Mouse (Mus musculus) spleen, postnatal 14 days (tissue): ENCODE results near the gene Nup85.
"Not testable (repeated sequence)": the region's sequence is repeated elsewhere in the genome, so short reads cannot be mapped to it uniquely, and the experiment has no call there.

ENCODE experiments used
- DNase-seq, 2 experiments: peaks; one replicate each; pipeline ENCODE4 v3.0.0; 2021 to 2022; ENCODE audit warnings: low spot score in 2 of 2

Nup85 gene

DNA sequence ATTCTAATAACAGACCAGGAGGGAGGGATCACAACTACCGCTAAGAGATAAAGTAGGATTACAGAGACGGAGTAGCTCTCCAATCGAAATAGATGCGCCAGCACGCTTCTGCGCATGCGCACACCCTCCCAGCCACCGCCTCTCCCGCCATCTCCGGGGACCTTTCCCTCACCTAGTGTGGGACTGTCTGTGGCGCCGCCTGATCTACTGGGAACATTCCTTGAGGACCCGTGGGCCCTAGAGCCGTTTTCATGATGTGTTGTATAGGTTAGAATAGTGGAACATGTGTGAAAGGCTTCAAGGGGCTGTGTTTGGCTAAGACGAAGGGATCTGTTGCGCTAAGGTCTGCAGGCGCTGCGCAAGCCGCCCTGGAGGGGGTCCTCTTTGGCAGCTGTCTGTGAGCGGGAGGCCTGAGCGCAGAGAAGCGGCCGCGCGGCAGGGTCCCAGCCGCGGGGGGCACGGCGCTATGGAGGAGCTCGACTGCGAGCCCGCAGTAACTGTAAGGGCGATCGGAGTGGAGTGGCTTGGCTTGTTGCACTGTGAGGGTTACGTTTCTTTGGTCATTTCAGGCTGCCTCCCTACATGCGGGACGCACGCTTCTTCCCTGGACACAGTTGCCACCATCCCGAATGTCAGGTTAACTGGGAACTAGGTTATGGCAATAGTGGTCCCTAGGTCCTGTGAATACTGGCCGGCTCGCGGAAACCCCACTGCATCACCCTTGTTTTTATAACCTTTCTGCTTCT lies at the start of gene Nup85:
TSS of gene Nup85 (plus strand) at position 371 of the 746 bp plus-strand sequence.
- peak; percentile 98 for DNase-seq

DNA sequence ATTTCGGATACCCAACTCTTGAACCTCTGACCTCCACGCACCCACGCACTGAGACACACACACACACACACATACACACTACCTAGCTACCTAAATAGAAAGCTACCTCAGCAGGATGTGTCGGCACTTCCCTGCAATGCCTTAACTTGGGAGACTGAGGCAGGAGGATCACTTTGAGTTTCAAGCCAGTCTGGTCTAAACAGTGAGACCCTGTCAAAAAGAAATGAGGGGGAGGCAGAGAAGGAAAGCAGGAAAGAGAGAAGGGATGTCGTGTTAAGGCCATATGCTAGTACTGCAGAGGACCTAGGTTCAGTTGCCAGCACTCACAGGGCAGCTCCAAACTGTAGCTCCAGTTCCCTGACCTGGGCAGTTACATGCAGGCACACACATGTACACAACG lies 49.2 kb upstream of the Nup85 start:
- no peak for DNase-seq

- DNase-seq: no peak
These were observed 47.3 kb upstream of the Nup85 start for GRCm38 (mm10) chr11:115516942-115517341.

DNA sequence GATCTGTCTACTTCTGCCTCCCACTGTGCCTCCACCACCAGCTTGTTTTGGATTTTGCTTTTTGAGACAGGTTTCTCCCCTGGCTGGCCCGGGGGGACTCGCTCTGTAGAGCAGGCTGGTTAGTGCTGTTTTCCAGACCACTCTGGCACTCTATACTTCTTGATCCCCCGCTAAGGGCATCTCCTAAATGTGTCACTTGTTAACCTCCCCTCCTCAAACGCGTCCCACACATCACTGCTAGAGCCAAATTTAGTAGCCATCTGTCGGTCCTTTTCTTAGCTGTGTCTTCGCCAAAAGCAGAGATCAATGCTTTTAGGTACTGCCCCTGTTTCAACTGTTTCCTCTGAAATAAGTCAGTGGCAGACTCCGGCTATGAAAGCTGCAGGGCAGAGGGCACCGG lies 45.5 kb upstream of the Nup85 start:
- no peak for DNase-seq

- no peak for DNase-seq
These were observed 44.7 kb upstream of the Nup85 start for GRCm38 (mm10) chr11:115519581-115519980.

GRCm38 (mm10) chr11:115520218-115520617 lies 44.0 kb upstream of the Nup85 start:
- no peak for DNase-seq

DNA sequence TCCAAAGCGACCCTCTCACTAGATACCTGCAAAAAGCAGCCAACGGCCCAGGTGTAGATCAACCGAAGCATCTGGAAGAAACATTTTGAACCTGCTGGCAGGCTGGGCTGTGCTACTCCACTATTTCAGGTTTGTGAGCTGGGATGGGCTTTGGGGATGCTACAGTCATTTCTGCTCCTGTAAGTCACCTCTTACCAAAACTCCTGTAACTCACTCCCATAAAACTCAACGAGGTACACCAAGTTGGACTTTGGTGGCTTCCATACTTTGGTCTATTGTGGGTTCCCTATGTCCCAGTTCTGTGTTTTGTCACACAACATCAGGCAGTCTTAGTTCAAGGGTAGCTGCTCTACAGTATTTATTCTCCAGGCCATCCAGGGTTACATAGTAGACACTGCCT lies 43.2 kb upstream of the Nup85 start:
- no peak for DNase-seq

GRCm38 (mm10) chr11:115522238-115522637 lies 42.0 kb upstream of the Nup85 start:
- no peak for DNase-seq

- DNase-seq: no peak
These were observed 41.5 kb upstream of the Nup85 start for GRCm38 (mm10) chr11:115522703-115523102.

- DNase-seq: not testable (repeated sequence)
These were observed 37.8 kb upstream of the Nup85 start for GRCm38 (mm10) chr11:115526446-115526845.

DNA sequence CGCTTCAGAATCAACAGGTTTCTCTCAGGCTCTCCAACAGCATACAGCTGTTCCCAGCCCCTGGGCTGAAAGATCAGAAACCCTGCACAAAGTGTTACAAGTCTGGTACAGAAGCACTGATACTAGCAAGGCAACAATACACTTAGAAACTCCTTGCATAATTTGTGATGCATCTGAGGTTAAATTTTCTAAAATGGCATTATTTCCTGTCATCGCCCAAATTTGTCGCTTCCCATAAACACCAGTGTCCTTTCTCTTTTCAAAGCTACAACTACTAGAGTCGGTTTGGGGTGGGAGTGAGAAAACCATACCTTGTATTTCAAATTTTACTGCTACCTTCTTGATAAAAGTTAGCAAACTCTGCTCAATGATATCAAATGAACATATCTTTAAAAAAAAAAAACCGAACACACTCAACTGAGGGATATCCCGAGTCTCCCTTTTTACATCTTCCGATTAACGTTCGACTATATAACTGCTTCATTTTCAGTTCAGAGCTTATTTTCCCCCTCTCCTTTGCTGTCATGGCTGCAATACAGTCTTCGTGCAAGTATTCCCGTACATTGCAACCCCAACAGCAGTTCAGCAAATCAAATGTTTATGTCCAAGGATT lies 29.4 kb upstream of the Nup85 start:
- DNase-seq: no peak

DNA sequence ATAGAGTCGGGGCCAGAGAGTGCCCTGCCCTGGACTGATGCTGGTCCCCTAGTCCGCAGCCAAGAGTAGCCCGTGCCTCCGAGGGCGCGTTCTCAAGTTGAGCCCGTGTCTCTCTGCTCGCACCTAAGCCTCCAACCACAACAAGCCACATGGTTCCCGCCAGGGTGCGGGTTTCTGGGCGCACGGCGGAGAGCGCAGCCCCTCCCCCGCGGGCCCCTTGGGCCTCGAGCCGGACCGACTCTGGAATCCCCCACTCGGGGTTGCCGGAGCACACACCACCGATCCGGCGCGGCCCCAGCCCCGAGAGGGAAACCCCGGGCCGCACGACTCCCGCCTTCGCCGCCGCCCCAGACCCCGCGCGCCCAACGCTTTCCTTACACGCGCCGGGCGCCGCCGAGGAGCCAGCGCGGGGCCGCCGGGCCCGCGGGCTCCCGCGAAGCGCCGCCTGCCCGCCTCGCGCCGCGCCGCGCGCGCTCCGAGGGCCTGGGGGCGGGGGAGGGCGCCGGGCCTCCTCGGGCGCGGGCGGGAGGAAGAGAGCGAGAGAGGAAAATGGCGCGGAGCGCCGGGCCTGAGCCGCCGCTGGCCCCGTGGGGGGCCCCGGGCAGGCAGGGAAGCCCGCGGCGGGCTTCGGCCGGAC lies 28.7 kb upstream of the Nup85 start:
- peak; percentile 32 to 61 for DNase-seq

DNA sequence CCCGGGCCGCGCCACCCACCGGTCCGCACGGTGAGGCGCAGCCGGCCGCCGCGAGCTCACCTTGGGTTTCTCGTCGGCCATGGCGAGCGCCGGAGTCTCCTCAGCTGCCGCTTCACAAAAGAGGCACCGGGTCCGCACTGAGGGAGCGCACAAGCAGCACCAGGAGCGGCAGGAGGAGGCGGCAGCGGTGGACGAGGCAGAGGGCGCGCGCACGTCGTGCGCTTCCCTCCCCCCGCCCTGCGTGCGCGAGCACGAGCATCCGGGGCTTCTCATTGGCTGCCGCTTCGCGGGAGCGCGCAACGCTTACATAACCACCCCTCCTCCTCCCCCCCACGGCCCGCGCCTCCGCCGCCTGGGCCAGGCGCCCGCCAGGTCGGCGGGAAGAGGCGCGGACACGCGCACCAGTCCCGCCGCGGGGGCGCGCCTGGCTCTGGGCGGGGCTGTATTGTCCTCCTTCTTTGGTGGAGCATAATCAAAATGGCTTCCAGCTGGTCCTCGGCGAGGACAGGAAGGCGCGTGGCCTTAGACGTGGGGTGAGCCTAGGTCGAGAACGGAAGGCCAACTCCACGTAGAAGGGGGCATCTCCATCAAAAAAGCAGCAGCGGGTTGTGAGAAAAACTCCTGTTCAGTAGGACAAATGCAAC lies 28.1 kb upstream of the Nup85 start, which contains the start of gene Sumo2:
TSS of gene Sumo2 (minus strand) at position 239 of the 644 bp plus-strand sequence.
- DNase-seq: peak; percentile 96 to 99

GRCm38 (mm10) chr11:115536856-115537568 lies 27.2 kb upstream of the Nup85 start:
- DNase-seq: no peak

DNA sequence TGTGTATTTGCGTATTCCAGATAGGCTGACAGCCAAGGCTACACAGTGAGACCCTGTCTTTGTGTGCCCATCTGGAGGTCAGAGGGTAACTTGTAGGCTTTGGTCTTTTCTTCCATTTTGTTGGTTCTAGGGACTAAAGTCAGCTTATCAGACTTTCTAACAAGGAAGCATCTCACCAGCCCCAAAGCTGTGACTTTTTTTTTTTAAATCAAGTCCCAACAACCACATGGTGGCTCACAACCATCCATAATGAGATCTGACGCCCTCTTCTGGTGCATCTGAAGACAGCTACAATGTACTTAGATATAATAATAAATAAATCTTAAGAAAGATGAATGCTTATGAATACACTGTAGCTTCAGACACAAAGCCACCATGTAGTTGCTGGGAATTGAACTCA lies 26.2 kb upstream of the Nup85 start:
- no peak for DNase-seq

DNA sequence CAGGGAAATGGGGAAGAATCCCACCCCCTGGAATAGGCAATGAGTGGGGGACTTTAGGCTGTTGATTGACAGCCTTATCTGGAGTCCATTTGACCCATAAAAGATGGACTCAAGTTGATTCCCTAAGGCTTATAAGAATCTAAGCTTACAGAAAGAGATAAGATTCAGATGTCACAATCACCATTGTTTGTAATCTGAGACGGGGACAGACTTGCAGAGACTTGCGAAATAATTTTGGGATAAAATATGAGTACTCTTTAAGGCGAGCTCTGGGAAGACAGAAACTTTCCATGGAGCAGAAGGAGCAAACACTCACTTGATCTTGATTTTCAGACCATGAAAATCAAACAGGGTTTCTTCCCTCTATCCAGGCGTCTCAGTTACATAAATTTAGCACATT lies 20.7 kb upstream of the Nup85 start:
- DNase-seq: no peak

DNA sequence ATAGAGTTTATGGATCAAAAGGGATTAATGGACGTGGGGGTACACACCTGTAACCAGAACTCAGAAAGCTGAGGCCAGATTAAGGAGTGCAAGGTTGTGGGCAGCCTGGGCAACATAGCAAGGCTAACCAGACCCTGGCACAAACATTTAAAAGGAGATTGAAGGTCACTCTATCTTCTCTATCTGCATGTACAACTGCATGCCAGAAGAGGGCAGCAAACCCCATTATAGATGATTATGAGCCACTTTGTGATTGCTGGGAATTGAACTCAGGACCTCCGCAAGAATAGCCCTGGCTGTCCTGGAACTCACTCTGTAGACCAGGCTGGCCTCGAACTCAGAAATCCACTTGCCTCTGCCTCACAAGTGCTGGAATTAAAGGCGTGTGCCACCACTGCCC lies 11.5 kb upstream of the Nup85 start:
- no peak for DNase-seq

GRCm38 (mm10) chr11:115555717-115556116 lies 8.5 kb upstream of the Nup85 start:
- DNase-seq: no peak

GRCm38 (mm10) chr11:115563406-115563805 lies 828 bp upstream of the Nup85 start:
- DNase-seq: no peak

DNA sequence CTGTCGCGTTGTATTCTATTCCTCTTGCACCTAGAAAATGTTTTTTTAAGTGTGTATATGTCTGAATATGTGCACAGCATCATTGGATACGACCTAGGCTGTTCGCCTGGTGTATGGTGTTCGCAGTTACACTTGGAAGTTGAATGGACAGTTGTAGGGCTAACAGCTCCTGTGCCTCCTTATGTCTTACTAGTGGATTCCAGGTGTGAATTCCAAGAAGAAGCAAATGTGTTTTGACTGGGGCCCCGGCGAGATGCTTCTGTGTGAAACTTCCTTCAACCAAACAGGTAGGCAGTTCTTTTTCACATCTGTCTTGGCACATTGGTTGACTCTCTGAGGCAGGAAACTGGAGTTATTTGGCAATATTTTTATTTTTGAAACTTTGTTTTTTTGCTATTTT lies 727 bp downstream of the Nup85 start:
- DNase-seq: no peak

- no peak for DNase-seq
These were observed 14.8 kb downstream of the Nup85 start for GRCm38 (mm10) chr11:115579080-115579479.
